Mouse (Mus musculus) retina, adult 2 months (tissue): ENCODE results near the gene Trem2.
"Not testable (repeated sequence)": the region's sequence is repeated elsewhere in the genome, so short reads cannot be mapped to it uniquely, and the experiment has no call there.

ENCODE experiments used
- DNase-seq: peaks from one replicate; pipeline ENCODE4 v3.0.0-alpha.2; 2012; ENCODE audit warnings: low read depth, low spot score

The Trem2 gene

GRCm38 (mm10) chr17:48350681-48351193 is 4.5 kb downstream of the Trem2 start:
- no peak for DNase-seq

DNA sequence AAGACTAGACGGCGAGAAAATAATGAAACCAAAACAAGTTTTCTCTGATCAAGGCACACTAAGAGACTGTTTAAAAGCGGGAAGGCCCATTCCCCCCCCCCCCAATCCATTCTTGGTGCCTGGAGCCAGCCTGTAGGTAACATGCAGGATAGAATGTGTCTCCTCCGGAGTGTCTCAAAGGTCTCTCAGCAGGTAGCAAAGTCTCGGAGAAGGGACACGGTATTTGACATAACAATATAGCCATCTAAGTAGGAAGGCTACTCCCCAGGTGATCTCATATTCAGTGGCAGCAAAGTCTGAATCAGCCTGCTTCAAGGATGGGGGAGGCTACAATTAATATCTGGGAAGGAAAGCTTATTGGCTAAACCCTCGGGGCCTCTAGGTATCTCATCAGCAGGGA is 6.8 kb downstream of the Trem2 start:
- DNase-seq: not testable (repeated sequence)

GRCm38 (mm10) chr17:48355822-48356221 is 9.6 kb downstream of the Trem2 start:
- DNase-seq: no peak

GRCm38 (mm10) chr17:48357892-48358291 is 11.7 kb downstream of the Trem2 start:
- no peak for DNase-seq

DNA sequence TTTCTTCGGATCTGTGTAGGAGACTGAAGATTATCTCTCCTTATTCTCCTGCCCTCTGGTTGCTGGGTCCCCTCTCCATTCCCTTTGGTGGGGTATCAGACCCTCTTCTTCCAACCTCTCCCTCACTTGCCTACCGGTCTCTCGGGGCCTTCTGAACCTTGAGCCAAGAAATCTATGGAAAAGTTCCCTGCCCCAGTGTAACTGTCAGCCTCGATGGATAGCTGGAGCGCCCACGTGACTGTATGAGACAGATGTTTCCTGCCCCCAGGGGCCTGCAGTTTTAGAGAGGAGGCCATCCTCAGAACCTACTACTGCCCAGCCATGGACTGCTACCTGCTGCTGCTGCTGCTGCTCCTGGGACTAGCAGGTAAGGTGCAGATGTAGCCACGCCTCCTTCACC is 13.4 kb downstream of the Trem2 start, which contains the start of gene Treml1:
TSS of gene Treml1 (plus strand) at position 301 of the 400 bp plus-strand sequence.
- no peak for DNase-seq

DNA sequence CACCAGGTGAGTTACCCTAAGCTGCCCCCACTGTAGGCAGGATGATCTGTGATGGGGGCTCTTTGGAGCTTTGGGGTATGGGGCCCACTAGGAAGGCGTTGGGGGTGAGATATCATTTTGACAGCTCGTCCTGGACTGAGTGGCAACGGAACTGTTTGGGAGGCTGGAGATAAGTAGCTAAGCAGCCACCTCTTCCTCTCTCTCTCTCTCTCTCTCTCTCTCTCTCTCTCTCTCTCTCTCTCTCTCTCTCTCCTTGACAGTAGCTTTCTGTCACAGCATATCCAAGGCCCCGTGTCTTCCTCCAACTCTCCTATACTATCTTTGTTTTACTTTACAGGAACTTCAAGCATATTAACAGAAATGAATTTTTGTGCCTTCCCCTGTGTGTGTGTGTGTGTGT is 14.3 kb downstream of the Trem2 start:
- DNase-seq: no peak

GRCm38 (mm10) chr17:48362346-48362745 is 16.1 kb downstream of the Trem2 start:
- no peak for DNase-seq

DNA sequence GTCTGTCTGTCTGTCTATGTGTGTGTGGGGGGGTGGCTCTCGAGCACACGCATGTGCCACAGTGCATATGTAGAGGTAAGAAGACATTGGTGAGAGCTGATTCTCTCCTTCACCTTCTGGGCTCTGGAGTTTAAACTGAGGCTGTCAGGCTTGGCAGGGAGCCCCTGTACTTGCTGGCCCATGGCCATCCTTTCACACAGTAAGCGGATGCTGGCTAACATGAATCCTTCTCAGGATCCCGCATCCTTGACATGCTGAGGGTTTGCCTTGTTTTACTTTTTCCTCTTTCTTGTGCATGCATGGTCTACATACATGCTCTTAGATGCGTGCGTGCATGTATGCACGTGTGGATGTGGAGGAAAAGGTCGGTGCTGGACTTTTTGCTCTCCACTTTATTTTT is 16.8 kb downstream of the Trem2 start:
- no peak for DNase-seq

GRCm38 (mm10) chr17:48363421-48363965 is 17.3 kb downstream of the Trem2 start:
- no peak for DNase-seq

DNA sequence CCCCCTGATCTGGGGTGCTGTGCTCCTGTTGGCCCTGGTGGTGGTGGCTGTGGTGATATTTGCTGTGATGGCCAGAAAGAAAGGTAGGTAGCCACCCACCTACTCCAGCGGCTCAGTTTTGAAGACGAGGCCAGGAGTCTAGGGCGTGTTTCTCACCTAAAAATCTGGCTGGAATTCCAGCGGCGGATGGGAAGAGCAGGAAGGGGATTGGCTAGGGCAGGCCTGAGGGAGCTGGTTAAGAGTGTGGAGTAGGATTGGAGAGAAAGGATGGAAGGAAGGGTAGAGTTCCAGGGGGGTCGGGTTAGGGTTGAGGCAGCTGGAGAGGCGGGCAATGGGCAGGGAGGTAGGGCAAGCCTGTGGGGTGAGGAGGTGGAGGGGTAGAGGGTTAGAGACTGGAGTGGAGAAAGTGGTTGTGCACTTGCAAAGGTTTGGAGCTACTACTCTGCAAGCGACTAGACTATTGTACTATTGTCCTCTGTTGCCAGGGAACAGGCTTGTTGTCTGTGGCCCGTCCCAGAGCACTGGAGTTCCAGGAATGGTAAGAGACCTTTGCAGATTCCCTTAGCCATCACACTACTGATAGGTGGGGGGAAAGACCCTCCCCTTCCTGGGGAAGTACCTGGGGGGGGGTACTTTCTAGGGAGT is 19.4 kb downstream of the Trem2 start:
- no peak for DNase-seq

DNA sequence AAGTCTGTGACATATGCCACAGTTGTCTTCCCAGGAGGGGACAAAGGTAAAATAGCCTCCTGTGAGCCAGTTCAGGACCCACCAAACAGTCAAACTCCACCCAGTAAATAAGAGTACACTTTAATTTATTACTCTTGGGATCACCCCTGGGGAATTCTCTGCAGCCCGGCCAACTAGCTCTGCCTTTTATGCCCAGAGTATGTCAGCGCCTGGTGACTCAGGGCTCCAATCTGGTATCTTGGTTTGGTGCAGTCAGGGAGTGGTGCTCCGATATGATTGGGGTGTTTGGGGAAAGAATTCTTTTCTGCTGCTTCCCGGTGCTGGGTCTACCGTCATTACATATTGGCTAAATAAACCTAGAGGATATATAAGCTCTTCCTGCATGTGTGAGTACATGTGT is 20.6 kb downstream of the Trem2 start:
- no peak for DNase-seq

DNA sequence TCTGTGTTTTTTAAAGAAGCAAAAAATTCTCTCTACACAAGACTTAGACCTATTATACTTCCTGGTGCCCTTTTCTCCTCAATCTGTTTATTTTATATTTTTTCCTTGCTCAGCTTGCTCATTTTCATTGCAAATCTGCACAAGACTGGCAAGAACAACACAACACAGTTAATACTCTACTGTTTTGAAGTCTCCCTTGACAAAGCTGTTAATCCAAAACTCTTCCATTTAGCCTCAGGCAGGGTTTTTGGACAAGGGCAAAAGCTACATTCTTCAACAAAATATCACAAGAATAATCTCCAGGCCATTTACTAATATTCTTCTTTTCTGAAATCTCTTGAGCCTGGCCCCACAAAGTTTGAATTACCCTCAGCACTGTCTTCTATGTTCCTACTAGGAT is 25.4 kb downstream of the Trem2 start:
- DNase-seq: no peak

- DNase-seq: no peak
These were observed 26.8 kb downstream of the Trem2 start for GRCm38 (mm10) chr17:48372987-48373386.

- DNase-seq: no peak
These were observed 29.9 kb downstream of the Trem2 start for GRCm38 (mm10) chr17:48376102-48376501.

GRCm38 (mm10) chr17:48379050-48379449 is 32.8 kb downstream of the Trem2 start:
- no peak for DNase-seq

GRCm38 (mm10) chr17:48385786-48386461 is 39.7 kb downstream of the Trem2 start:
- no peak for DNase-seq

DNA sequence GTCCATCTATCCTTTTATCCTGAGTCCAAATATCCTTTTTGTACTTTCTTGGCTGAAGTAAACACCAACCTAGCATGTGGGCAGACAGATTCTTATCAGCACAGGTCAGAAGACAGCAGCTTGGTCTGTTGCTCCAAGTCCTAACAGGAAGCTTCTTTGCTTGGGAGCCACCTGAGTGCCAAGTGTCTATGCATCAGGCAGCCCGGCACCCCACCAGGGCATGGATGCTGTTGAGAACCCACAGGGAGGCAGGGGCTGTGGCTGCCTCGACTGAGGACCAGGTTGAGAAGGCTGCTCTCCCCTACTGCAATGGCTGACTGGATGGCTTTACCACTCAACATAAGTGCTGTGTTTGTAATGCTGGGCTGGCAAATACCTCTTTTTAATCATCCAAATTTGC is 42.5 kb downstream of the Trem2 start:
- no peak for DNase-seq

DNA sequence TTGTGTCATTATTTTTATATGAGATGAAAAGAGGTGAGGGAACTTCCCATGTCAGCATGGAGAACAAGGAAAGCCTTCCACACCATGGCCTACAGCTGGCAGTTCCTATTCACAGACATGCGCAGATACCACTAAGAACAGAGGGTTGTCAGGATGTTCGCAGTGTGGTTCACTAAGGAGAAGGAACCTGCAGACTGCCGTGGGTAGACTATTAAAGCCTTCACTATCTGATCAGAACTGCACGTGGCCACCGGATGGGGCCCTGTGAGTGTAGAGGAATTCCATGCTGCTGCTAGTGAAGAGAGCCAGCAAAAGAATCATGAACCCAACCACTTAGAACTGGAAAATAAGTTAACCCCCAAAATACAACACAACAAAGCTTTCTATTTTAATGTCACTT is 43.2 kb downstream of the Trem2 start:
- DNase-seq: no peak

- no peak for DNase-seq
These were observed 45.2 kb downstream of the Trem2 start for GRCm38 (mm10) chr17:48391446-48391845.

GRCm38 (mm10) chr17:48392616-48393015 is 46.4 kb downstream of the Trem2 start:
- no peak for DNase-seq

DNA sequence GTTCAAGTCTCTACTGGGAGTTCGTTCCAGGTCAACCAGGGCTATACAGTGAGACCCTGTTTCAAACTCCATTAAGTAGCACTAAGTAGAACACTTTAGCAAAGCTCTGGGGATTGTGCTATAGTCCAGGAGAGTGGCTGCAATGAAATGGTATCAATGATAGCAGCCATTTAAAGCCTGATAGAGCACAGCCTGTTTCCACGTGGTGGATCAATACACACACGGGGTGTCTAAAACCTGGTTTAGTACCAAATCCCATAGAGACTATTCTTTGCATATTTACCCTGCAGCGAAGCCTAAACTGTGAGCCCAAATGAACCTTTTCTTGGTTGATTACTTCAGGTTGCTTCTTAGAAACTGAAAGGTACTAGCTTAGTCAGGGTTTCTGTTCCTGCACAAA is 55.5 kb downstream of the Trem2 start:
- DNase-seq: no peak

DNA sequence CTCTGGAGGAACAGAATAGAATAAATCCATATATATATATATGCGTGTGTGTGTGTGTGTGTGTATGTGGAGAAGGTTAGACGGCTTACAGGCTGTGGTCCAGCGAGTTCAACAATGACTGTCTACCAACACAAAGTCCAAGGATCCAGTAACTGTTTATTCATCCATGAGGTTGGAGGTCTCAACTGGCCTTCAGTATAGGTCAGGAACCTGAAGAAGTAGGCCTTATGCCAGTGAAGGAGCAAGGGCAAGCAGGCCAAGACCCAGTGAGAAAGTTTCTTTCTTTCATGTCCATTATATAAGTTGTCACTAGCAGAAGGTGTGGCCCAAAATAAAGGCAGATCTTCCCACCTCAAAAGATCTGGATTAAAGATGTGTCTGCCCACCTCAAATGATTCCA is 56.5 kb downstream of the Trem2 start:
- no peak for DNase-seq
